Mouse (Mus musculus) frontal cortex, postnatal 36 days (tissue): ENCODE measurements at regions not wholly inside any gene's neighbourhood (a gene's known extent, or its start where the extent isn't known, plus 50 kb on each side); places are given as distances from the start of the nearest gene placed in this dataset.

Experiments
- DNase-seq, 2 experiments: peaks; one replicate each; pipeline ENCODE4 v3.0.0; 2022; ENCODE audit warnings: low spot score in 2 of 2

DNA sequence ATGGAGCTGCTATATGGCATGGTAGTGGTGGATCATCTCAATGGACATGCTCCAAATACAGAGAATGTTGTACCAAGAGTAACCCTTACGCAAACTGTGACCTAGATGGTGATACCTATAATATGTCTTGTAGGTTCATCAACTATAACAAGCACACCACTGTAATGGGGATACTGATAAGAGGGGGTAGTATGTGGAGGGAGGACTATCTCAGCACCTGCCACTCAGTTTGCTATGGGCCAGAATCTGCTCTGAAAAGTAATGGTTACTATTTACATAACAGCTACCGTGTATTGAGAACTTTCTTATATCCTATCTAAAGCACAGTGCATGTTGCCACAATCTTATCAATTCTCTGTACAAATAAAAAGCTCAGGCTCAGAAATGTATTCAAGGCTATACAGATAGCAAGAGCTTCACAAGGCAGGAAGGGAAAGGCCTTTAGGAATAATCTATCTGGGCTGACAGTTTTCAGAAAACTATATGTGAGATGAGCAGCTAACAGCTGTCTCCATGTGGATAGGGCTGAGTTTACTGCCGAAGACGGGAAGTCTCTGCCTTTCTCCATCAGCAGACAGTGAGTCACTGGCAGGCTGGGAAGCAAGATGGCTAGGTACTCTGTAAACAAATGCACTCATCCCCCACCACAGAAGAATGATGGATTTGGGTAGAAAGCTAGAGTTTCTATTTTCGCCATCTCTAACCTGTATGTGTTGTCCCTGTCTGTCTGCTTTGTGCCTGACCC, 77.1 kb upstream of the Nck2 start:
- no peak for DNase-seq

DNA sequence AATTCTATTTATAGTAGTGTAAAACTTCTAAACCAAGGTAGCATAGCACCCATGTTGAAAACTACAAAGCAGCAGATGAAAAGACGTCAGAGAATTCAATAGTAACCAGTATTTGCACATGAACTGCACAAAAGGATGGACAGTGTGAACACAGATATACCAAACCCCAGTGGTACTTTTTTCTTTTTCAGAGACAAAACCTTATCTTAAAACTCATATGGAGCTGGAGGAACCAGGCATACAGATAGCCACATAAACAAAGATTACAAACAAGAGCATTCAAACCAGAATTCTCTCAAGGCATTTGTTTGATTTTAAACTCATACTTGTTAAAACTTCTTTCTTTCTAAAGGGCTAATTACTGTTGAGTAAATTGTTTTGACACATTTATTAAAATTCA, 72.5 kb upstream of the Nck2 start:
- DNase-seq, result no peak

DNA sequence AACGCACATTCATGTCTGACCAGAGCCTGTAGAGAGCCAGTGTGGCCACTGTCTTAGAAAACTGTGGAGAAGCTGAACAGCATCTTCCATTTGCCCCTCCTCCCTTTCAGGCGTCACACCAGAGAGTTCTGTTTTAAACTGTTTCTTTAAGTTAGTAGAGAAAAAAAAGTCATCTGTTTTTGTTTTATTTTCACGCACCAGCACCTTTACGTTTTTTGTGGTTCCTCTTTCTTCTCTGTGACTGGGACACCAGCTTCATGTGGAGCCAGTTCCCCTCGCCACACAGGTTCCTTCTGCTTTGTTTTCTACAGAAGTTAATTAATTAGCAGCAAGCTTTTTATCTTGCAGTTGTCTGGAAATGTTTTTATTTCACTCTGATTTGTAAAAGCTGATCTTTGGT, 69.4 kb upstream of the Nck2 start:
- DNase-seq, result no peak

DNA sequence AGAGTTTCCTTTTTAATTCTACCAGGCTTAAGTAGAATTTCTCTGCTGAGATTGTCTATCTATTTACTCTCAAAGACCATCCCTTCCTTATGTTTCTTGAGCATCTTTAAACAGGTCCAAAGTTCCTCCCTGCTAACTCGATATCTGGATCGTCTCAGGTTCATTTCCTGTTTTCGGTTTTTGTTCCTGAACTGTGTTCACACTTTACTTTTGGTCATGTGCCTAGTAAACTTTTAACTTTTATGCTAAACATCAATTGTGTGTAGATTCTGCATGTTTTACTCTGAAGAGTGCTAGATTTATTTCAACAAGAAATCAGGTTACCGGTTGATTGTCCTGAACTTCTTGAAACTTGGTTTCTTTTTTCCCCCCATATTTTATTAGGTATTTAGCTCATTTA, 68.5 kb upstream of the Nck2 start:
- DNase-seq, result no peak

DNA sequence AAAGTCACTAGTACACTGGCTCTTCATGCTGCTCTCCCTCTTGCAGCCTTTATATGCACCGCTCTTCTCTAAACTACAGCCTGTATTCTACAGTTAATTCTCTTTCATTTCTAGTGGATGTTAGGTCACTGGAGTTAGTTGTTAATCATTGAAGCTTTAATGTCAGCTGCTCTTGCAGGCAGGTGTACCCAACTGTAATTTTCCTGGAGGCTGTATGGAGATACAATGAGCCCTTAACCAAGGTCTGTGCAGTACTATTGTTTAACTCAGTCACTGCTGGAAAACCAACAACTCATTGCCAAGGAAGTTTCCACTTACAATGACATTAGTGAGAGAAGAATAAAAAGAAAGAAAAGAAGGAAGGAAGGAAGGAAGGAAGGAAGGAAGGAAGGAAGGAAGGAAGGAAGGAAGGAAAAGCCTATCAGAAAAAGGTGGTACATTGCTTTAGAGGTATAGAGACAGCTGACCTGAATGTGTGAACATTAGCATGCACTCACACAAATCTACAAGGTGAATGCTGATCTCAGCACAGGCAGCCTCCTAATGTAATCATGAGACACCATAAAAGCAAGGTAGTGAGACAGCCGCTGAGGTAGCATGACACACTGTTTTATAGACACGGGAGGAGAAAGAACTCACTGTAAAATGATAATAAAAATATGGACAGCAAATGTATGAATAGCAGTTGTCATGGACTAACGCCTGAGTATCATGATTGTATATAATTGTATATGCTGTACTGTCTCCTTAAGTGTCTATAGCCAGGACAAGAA, 66.7 kb upstream of the Nck2 start:
- DNase-seq, result no peak

DNA sequence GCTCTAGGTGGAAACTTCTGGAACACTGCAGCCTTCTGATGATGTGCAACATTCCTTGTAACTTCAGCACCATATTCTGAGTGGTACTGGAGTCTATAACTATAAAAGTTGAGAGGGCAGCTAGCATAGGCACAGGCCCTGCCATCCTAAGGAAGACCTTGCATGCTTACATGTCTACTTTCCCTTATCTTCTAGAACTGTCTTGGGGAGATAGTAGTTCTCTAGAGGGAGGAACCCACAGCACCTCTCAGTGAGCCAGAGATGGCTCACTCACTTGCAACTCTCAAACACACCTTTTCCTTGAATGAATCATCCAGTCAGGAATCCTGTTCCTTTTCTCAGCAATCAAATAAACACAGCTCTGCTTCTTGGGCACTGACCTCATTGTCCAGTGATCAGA, 59.4 kb upstream of the Nck2 start:
- DNase-seq, result no peak

DNA sequence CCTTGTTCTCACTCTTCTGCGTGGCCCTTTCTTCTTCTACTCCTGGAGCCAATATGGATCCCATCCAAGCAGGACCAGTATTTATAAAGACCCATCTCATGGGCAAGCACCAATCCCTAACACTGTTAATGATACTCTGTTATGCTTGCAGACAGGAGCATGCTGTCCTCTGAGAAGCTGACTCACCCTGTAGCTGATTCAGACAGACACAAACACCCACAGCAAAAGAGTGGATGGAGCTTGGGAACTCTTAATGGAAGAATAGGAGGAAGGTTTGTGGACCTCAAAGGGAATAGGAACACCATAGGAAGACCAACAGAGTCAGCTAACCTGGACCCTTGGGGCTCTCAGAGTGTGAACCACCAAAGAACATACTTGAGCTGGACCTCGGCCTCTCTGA, 50.3 kb upstream of the Nck2 start:
- DNase-seq, result no peak
